Mouse (Mus musculus): ENCODE measurements around the gene Sco1. TPM values are rescaled to one million over a fixed set of nuclear protein-coding genes. Genes with fewer than 3 reads are reported as not detected.

The Sco1 gene
- 10 to 100 TPM; 10.3 to 12.6 TPM for total RNA-seq (2023)

GRCm38 (mm10) chr11:67052321-67052952, at the start of gene Sco1, which contains the start of gene Adprm:
Gene Sco1 (plus strand): TSS chr11:67052670.
Gene Adprm (minus strand): TSS chr11:67052594.

GRCm38 (mm10) chr11:67024867-67025477, 27.5 kb upstream of the Sco1 start, which contains the start of gene Tmem220:
Gene Tmem220 (plus strand): TSS chr11:67025154.

GRCm38 (mm10) chr11:67078000-67078399, 25.5 kb downstream of the Sco1 start, which contains the start of gene Myh3:
Gene Myh3 (plus strand): TSS chr11:67078300.

Other genes with a start within 250 kb of the Sco1 start
- gene Pirt, start 140.7 kb upstream of the Sco1 start, total RNA-seq (2023), result not detected
- gene Tmem238l, start 96.0 kb upstream of the Sco1 start, total RNA-seq (2023), result not detected
- 1 to 10 TPM in 1 of 2 experiments, under 1 TPM in 1; 0.80 to 1.4 TPM for gene Tmem220, start 27.5 kb upstream of the Sco1 start, total RNA-seq (2023)
- gene Adprm, start 76 bp upstream of the Sco1 start, total RNA-seq (2023), result 10 to 100 TPM; 38.7 to 59.6 TPM
- gene Myh3, start 25.6 kb downstream of the Sco1 start, total RNA-seq (2023), result not detected
- not detected for gene Myh2, start 118.4 kb downstream of the Sco1 start, total RNA-seq (2023)
- gene Myh1, start 147.4 kb downstream of the Sco1 start, total RNA-seq (2023), result not detected
- gene Myh4, start 185.4 kb downstream of the Sco1 start, total RNA-seq (2023), result not detected
- gene Myh8, start 224.5 kb downstream of the Sco1 start, total RNA-seq (2023), result not detected